Mouse (Mus musculus) liver, embryonic 16.5 days (tissue): ENCODE data around the gene Slc22a16. TPM values are rescaled to one million over a fixed set of nuclear protein-coding genes. Genes with fewer than 3 reads are reported as not detected.

Experiments used
- ATAC-seq: fragments of 200-750 bp; cut with Nextera tagmentation; 2 replicates; pipeline ENCODE4 v1.8.0; 2017; ENCODE audit warnings: low read depth, mild to moderate bottlenecking, moderate number of reproducible peaks, moderate library complexity
- H3K27ac ChIP-seq: fragments of 300-500 bp; sonication (generic); 2 replicates; pipeline ENCODE4 v1.5.1; 2014; ENCODE audit warnings: mild to moderate bottlenecking, low read length
- H3K27me3 ChIP-seq: fragments of 300-500 bp; sonication (generic); 2 replicates; pipeline ENCODE4 v1.6.1; 2014; ENCODE audit warnings: low read depth, low read length, mixed read lengths; ENCODE audit not compliant: control insufficient read depth, insufficient read depth
- H3K36me3 ChIP-seq: fragments of 300-500 bp; sonication (generic); 2 replicates; pipeline ENCODE4 v1.6.1; 2014; ENCODE audit warnings: mild to moderate bottlenecking; ENCODE audit not compliant: control insufficient read depth, insufficient read depth
- H3K4me1 ChIP-seq: fragments of 300-500 bp; sonication (generic); 2 replicates; pipeline ENCODE4 v1.6.1; 2014; ENCODE audit warnings: low read depth, low read length, mixed read lengths; ENCODE audit not compliant: control insufficient read depth
- H3K4me2 ChIP-seq: fragments of 300-500 bp; sonication (generic); 2 replicates; pipeline ENCODE4 v1.6.1; 2014; ENCODE audit warnings: low read depth, low read length, mixed read lengths
- H3K4me3 ChIP-seq: fragments of 300-500 bp; sonication (generic); 2 replicates; pipeline ENCODE4 v1.5.1; 2014; ENCODE audit warnings: low read depth, mild to moderate bottlenecking, low read length
- H3K9ac ChIP-seq: fragments of 300-500 bp; sonication (generic); 2 replicates; pipeline ENCODE4 v1.6.1; 2014; ENCODE audit warnings: low read depth, low read length
- H3K9me3 ChIP-seq: fragments of 300-500 bp; sonication (generic); replicated peaks from 2 replicates; pipeline ENCODE4 v1.6.1; 2016; ENCODE audit warnings: low read length; ENCODE audit not compliant: control insufficient read depth
- WGBS: fragments of 180-500 bp; shearing (Covaris S2); extraction: QIAGEN DNeasy Blood & Tissue Kit; methylation state at CpG from one replicate; pipeline ENCODE4 v1.1.7; 2014; ENCODE audit not compliant: insufficient replicate concordance; 5-methylcytosine and 5-hydroxymethylcytosine counted together
- polyA plus RNA-seq: library from polyadenylated mRNA; unstranded; fragments of >200 nt; fragmentation: Nextera tagmentation; extraction: Ambion mirVana; gene quantifications from 2 replicates; pipeline ENCODE4 v1.2.1, GENCODE M21; 2015

Slc22a16 gene
- not detected in 2 replicates for polyA plus RNA-seq

DNA sequence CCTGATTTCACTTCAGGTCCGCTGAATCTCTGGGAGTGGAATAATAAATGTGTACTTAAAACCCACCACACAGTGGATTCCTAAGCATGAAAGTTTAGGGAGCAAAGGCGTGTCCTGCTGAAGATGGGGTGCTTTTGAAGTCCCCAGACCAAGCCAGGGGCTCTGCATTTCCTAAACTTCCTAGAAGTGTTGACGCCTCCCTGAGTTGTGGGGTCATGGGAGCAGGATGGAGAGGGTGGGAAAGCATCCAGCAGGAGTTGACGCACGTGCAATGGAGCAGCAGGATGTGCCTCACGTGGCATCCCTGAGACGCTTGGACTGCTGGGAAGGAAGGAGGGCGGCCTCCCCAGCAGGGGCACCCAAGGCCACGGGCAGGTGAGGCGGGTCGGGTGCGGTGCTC, at the start of gene Slc22a16:
Slc22a16 (plus strand) TSS at position 301 of the 400 bp plus-strand sequence.
- 66% methylated on average over 12 of the region's 12 CpGs for WGBS
- Histone ChIP-seq H3K36me3 (no peaks in the 10 kb centered on the region), H3K27ac (no peak within 1 kb of the TSS), H3K27me3 (no peaks in the 10 kb centered on the region), H3K9ac (no peak within 1 kb of the TSS), H3K9me3 (no peaks in the 10 kb centered on the region), H3K4me2 (no peak within 1 kb of the TSS), H3K4me1 (no peaks in the 10 kb centered on the region), H3K4me3 (no peak within 1 kb of the TSS)
- ATAC-seq: no peak

- Histone ChIP-seq H3K9ac (no peak overlapping the region), H3K4me2 (no peak overlapping the region)
- 44% methylated on average over 12 of the region's 12 CpGs for WGBS
These were observed 48.6 kb upstream of the Slc22a16 start for GRCm38 (mm10) chr10:40521579-40521978.

DNA sequence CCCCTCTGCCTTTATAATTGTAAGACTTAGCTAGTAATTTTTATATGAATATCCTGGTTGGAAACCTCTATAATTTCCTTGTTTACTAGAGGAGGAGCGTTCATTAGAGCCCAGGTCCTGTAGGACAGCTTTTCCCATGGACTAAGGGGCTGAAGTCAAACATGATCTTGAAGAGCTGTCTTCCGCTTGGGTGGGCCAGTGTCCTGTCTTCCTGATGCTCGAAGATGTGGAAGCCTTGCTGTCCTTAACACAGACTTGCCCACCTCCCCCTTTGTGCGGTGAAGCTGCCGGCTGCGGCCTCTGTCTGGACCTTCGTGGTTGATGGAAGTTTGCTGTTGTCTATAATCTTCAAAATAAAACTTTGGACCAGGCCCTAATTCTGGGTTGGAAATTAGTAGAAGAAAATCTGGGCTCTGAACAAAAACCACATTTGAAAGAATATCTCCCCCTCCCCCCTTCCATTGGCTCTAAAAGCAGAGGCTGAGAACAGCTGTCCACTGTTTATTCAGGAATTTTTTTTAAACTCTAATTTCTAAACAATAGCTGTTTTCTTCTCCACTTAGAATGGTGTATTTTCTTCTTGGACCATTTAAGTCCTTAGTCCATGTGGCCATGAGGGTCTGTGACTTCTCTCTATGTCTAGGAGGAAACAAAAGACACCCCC, 46.7 kb upstream of the Slc22a16 start:
- Histone ChIP-seq H3K9ac (no peak overlapping the region), H3K4me1 (peaks cover 2% of the 10 kb centered on the region), H3K9me3 (no peaks in the 10 kb centered on the region), H3K4me3 (no peak overlapping the region), H3K4me2 (no peak overlapping the region), H3K27ac (no peak overlapping the region), H3K36me3 (no peaks in the 10 kb centered on the region), H3K27me3 (no peaks in the 10 kb centered on the region)
- ATAC-seq: no peak
- WGBS: 72% methylated on average over 7 of the region's 7 CpGs

More at GRCm38 (mm10) chr10:40521579-40521978, 48.6 kb upstream of the Slc22a16 start:
- H3K27ac ChIP-seq: no peak overlapping the region
- no peaks in the 10 kb centered on the region for H3K9me3 ChIP-seq
- H3K36me3 ChIP-seq: no peaks in the 10 kb centered on the region
- H3K4me3 ChIP-seq: no peak overlapping the region
- no peak for ATAC-seq
- H3K27me3 ChIP-seq: no peaks in the 10 kb centered on the region
- H3K4me1 ChIP-seq: peaks cover 2% of the 10 kb centered on the region; the same call in 1 of the 2 replicates

DNA sequence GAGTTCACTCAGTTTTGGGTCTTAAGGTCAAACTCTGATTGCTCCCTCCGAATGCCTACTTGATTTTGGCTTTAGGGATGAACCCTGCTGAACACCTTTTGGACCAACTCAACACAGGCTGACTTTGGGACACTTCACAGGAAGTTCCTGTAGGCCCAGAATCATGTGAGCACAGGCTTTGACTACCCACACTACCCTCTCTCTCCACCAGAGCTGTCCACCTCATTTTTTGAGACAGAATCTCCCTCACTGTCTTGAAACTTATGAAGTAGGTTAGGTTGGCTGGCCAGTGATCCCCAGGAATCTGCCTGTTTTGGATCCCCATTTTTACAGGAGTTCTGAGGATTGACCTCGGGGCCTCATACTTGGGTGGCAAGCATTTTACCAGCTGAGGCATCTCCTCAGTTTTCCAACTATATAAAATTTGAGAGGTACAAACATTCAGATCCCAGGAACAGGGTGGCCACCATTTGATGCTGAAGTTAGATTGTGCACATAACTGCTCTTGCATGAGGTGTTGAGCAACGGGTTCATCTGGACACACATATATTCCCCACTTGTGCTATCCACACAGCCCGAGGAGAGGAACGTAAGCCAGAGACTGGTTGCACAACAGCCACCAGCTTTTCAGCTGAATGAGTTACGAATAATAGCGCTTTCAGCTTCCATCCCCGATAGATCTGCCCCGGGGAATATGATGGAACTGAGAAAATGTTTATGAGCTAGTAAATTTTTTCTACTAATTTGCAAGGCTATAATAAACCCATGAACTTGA, 45.9 kb upstream of the Slc22a16 start:
- peaks cover 2% of the 10 kb centered on the region for H3K4me1 ChIP-seq
- H3K9me3 ChIP-seq: no peaks in the 10 kb centered on the region
- peak; percentile 70 for ATAC-seq
- H3K27ac ChIP-seq: no peak overlapping the region
- H3K4me3 ChIP-seq: no peak overlapping the region
- H3K36me3 ChIP-seq: no peaks in the 10 kb centered on the region
- WGBS: 45% methylated on average over 9 of the region's 9 CpGs
- no peak overlapping the region for H3K9ac ChIP-seq
- H3K4me2 ChIP-seq: no peak overlapping the region
- no peaks in the 10 kb centered on the region for H3K27me3 ChIP-seq

GRCm38 (mm10) chr10:40524991-40525390, 45.1 kb upstream of the Slc22a16 start:
- Histone ChIP-seq H3K4me2 (no peak overlapping the region), H3K4me3 (no peak overlapping the region)
- WGBS: 18% methylated on average over 10 of the region's 10 CpGs

DNA sequence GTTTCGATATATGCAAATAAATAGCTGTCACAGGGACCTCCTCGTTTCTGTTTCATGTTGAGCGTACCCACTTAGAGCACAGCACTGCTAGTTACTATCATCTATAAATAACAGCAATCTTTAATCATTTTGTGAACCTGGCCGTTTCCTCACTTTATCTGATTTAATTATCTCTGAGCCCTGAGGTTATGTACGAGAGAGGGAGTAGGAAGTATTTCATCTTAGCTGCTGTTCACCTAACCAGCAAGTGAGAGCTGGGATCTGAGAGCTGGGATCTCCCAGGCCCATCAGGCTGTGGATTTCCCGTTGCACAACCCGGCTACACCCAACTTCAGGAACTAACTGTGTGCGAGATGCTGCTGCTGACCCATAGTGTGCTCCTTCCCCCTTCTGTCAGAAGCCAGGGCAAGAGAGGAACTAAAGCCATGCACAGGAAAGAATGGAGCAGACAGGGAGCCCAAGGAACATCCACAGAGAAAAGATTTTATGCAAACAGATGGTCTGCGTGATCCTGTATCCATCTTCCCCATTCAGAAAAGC, 44.5 kb upstream of the Slc22a16 start:
- Histone ChIP-seq H3K9me3 (no peaks in the 10 kb centered on the region), H3K27ac (no peak overlapping the region), H3K4me3 (no peak overlapping the region), H3K9ac (no peak overlapping the region), H3K27me3 (no peaks in the 10 kb centered on the region), H3K36me3 (no peaks in the 10 kb centered on the region), H3K4me1 (peaks cover 2% of the 10 kb centered on the region), H3K4me2 (no peak overlapping the region)
- no peak for ATAC-seq
- WGBS: 18% methylated on average over 9 of the region's 9 CpGs

More at GRCm38 (mm10) chr10:40524991-40525390, 45.1 kb upstream of the Slc22a16 start:
- no peaks in the 10 kb centered on the region for H3K27me3 ChIP-seq
- H3K27ac ChIP-seq: no peak overlapping the region
- H3K4me1 ChIP-seq: peaks cover 2% of the 10 kb centered on the region
- no peaks in the 10 kb centered on the region for H3K9me3 ChIP-seq
- no peak overlapping the region for H3K9ac ChIP-seq
- no peak for ATAC-seq
- no peaks in the 10 kb centered on the region for H3K36me3 ChIP-seq

GRCm38 (mm10) chr10:40526301-40526761, 43.8 kb upstream of the Slc22a16 start:
- Histone ChIP-seq H3K27ac (no peak overlapping the region), H3K4me1 (peaks cover 2% of the 10 kb centered on the region), H3K36me3 (no peaks in the 10 kb centered on the region), H3K9ac (no peak overlapping the region), H3K9me3 (no peaks in the 10 kb centered on the region), H3K4me2 (no peak overlapping the region), H3K27me3 (no peaks in the 10 kb centered on the region), H3K4me3 (no peak overlapping the region)
- ATAC-seq: no peak
- WGBS: 25% methylated on average over 8 of the region's 8 CpGs

DNA sequence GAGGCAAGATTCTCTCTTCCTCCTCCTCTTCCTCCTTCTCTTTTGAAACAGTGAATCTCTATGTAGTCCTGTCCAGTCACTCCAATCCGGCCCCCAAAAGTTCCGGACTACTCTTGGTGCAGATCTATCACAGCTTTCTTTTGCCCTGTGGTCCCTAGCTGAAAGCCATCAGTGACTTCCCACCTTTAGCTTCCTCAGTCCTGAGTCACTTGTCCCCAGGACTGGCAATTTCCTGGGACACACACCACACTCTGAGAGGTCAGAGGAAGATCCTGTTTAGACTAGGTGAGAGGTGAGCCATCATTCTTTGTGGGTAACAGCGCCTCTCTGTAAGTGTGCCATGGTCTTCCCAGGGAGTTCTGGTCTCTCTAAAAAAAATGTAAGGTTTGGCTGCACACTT, 43.1 kb upstream of the Slc22a16 start:
- no peak overlapping the region for H3K4me2 ChIP-seq
- no peak for ATAC-seq
- H3K27ac ChIP-seq: no peak overlapping the region
- no peaks in the 10 kb centered on the region for H3K27me3 ChIP-seq
- WGBS: 51% methylated on average over 3 of the region's 3 CpGs
- no peaks in the 10 kb centered on the region for H3K9me3 ChIP-seq
- no peak overlapping the region for H3K4me3 ChIP-seq
- H3K36me3 ChIP-seq: no peaks in the 10 kb centered on the region
- H3K9ac ChIP-seq: no peak overlapping the region
- H3K4me1 ChIP-seq: peaks cover 2% of the 10 kb centered on the region

- no peak for ATAC-seq
- Histone ChIP-seq H3K27ac (no peak overlapping the region), H3K4me3 (no peak overlapping the region), H3K4me1 (peaks cover 2% of the 10 kb centered on the region), H3K4me2 (no peak overlapping the region; the same call in 1 of the 2 replicates), H3K36me3 (no peaks in the 10 kb centered on the region), H3K27me3 (no peaks in the 10 kb centered on the region), H3K9ac (no peak overlapping the region), H3K9me3 (no peaks in the 10 kb centered on the region)
- WGBS: 10% methylated on average over 8 of the region's 8 CpGs
These were observed 42.6 kb upstream of the Slc22a16 start for GRCm38 (mm10) chr10:40527573-40527972.
